Mouse (Mus musculus) forebrain, embryonic 14.5 days (tissue): ENCODE data around the gene Stxbp4. TPM values are rescaled to one million over a fixed set of nuclear protein-coding genes. Genes with fewer than 3 reads are reported as not detected.

ENCODE experiments used
- ATAC-seq: fragments of 200-750 bp; cut with Nextera tagmentation; 2 replicates; pipeline ENCODE4 v1.8.0; 2017; ENCODE audit warnings: mild to moderate bottlenecking, moderate library complexity
- DNase-seq: peaks from one replicate; pipeline ENCODE4 v3.0.0-alpha.2; 2015; ENCODE audit warnings: low spot score
- H3K27ac ChIP-seq: fragments of 300-500 bp; sonication (generic); 2 replicates; pipeline ENCODE4 v1.5.1; 2014; ENCODE audit warnings: low read depth, mild to moderate bottlenecking, control low read depth, low read length, moderate library complexity
- H3K27me3 ChIP-seq: fragments of 300-500 bp; sonication (generic); replicated peaks from 2 replicates; pipeline ENCODE4 v1.6.1; 2014; ENCODE audit warnings: low read length, control low read depth, mixed read lengths; ENCODE audit not compliant: control insufficient read depth, insufficient read depth
- H3K36me3 ChIP-seq: fragments of 300-500 bp; sonication (generic); 2 replicates; pipeline ENCODE4 v1.6.1; 2014; ENCODE audit warnings: low read length, control low read depth; ENCODE audit not compliant: control insufficient read depth, insufficient read depth
- H3K4me1 ChIP-seq: fragments of 300-500 bp; sonication (generic); 2 replicates; pipeline ENCODE4 v1.6.1; 2014; ENCODE audit warnings: antibody characterized with exemption, low read length, control low read depth; ENCODE audit not compliant: control insufficient read depth, insufficient read depth
- H3K4me2 ChIP-seq: fragments of 300-500 bp; sonication (generic); 2 replicates; pipeline ENCODE4 v1.6.1; 2014; ENCODE audit warnings: mild to moderate bottlenecking, control low read depth, low read length
- H3K4me3 ChIP-seq: fragments of 300-500 bp; sonication (generic); 2 replicates; pipeline ENCODE4 v1.5.1; 2014; ENCODE audit warnings: low read depth, low read length, control low read depth
- H3K9ac ChIP-seq: fragments of 300-500 bp; sonication (generic); 2 replicates; pipeline ENCODE4 v1.6.1; 2014; ENCODE audit warnings: mild to moderate bottlenecking, low read length, control low read depth, moderate library complexity
- H3K9me3 ChIP-seq: fragments of 300-500 bp; sonication (generic); replicated peaks from 2 replicates; pipeline ENCODE4 v1.6.1; 2016; ENCODE audit warnings: low read length, control low read depth, mixed read lengths; ENCODE audit not compliant: control insufficient read depth
- WGBS: fragments of 180-500 bp; shearing (Covaris S2); extraction: QIAGEN DNeasy Blood & Tissue Kit; methylation state at CpG from one replicate; pipeline ENCODE4 v1.1.7; 2014; 5-methylcytosine and 5-hydroxymethylcytosine counted together
- polyA plus RNA-seq: library from polyadenylated mRNA; unstranded; fragments of >200 nt; fragmentation: Nextera tagmentation; extraction: Ambion mirVana; gene quantifications from 2 replicates; pipeline ENCODE4 v1.2.1, GENCODE M21; 2014

The Stxbp4 gene
- polyA plus RNA-seq, 1 experiment from 2014 or later, result 14.7 TPM

DNA sequence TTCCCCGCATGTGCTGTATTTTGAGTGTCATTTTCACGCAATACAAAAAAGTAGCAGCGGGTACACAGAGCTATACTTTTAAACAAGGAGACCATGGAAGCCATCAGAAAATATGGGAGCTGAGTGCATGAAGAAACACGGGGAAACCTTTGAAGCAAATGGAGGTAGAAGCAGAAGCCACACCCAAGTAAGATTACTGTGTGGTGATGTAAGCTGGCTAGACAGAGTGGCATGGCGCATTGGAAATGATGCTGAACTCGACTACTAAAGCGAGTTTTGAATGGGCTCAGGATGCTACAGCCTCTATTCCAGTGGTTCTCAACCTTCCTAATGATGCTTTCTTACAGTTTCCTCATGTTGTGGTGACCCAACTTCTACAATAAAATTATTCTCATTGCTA, 39.1 kb upstream of the Stxbp4 start:
- no peaks in the 10 kb centered on the region for H3K4me1 ChIP-seq
- H3K27ac ChIP-seq, result no peak overlapping the region
- no peak for ATAC-seq
- H3K9me3 ChIP-seq, result no peaks in the 10 kb centered on the region
- no peak overlapping the region for H3K4me3 ChIP-seq
- no peaks in the 10 kb centered on the region for H3K27me3 ChIP-seq
- H3K9ac ChIP-seq, result no peak overlapping the region
- WGBS, result 90% methylated on average over 7 of the region's 7 CpGs
- H3K36me3 ChIP-seq, result no peaks in the 10 kb centered on the region
- H3K4me2 ChIP-seq, result no peak overlapping the region
- DNase-seq, result no peak

- H3K9me3 ChIP-seq, result no peaks in the 10 kb centered on the region
- H3K4me1 ChIP-seq, result no peaks in the 10 kb centered on the region
- no peak overlapping the region for H3K27ac ChIP-seq
- no peaks in the 10 kb centered on the region for H3K36me3 ChIP-seq
- WGBS, result 91% methylated on average over 5 of the region's 5 CpGs
- ATAC-seq, result no peak
- no peak overlapping the region for H3K9ac ChIP-seq
- DNase-seq, result no peak
- no peaks in the 10 kb centered on the region for H3K27me3 ChIP-seq
- no peak overlapping the region for H3K4me3 ChIP-seq
- no peak overlapping the region for H3K4me2 ChIP-seq
Observed at GRCm38 (mm10) chr11:90675479-90676110, 37.7 kb upstream of the Stxbp4 start.

DNA sequence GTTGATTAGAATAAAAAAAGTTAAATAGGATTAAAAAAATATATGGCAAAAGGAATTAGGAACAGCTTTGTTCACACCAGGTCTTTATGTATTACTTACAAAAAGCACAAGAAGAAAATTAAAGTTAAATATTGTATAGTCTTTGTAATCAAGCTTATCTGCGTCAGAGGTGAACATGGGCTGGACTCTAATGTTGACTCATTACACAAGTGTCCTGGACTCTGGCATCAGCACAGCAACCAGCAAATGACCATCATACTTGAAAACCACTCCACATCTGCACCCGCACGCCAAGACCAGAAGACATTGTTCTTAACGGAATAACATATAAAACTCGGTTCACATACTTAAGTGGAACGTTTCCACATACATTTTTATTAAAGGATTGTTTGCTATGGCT, 29.4 kb upstream of the Stxbp4 start:
- no peaks in the 10 kb centered on the region for H3K9me3 ChIP-seq
- no peak overlapping the region for H3K4me2 ChIP-seq
- H3K4me3 ChIP-seq, result no peak overlapping the region
- no peaks in the 10 kb centered on the region for H3K27me3 ChIP-seq
- DNase-seq (no peak), ATAC-seq (no peak)
- WGBS, result 96% methylated on average over 6 of the region's 6 CpGs
- H3K4me1 ChIP-seq, result peaks cover 17% of the 10 kb centered on the region
- H3K27ac ChIP-seq, result no peak overlapping the region
- H3K9ac ChIP-seq, result no peak overlapping the region
- H3K36me3 ChIP-seq, result peaks cover 7% of the 10 kb centered on the region; the same call in 1 of the 2 replicates

- no peak for ATAC-seq
- H3K4me1 ChIP-seq, result peaks cover 17% of the 10 kb centered on the region
- H3K4me2 ChIP-seq, result no peak overlapping the region
- no peaks in the 10 kb centered on the region for H3K27me3 ChIP-seq
- no peaks in the 10 kb centered on the region for H3K9me3 ChIP-seq
- H3K9ac ChIP-seq, result no peak overlapping the region
- peaks cover 7% of the 10 kb centered on the region; the same call in 1 of the 2 replicates for H3K36me3 ChIP-seq
- no peak overlapping the region for H3K4me3 ChIP-seq
- DNase-seq, result no peak
- WGBS, result 89% methylated on average over 4 of the region's 4 CpGs
- no peak overlapping the region for H3K27ac ChIP-seq
Observed at GRCm38 (mm10) chr11:90666916-90667315, 29.0 kb upstream of the Stxbp4 start.

DNA sequence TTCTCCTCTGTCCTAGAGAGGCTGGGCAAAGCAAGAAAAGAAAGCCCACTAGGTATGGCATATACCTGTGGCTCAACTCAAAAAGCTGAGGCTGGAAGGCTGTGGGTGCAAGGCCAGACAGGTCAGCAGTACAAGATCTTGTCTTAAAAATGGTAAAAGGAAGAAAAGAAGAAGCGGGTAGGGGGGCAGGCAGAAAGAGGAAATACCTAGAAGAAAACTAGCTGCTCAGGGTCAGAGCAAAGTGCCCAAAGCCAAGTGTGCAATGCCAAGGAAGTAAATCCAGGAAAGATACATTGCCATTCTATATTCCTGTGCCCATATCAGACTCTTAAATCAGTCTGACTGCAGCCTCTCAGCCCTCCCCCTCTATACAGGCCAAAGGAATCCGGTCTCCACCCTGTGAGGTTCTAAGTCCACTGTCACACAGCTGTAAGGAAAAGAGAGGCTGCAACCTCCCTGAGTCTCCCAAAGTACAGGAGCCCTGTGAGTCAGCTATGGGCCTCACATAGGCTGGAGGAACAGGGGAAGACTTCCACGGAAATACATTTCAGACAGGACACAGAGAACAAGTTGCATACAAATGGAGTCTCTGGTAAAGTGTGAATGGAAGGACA, 28.4 kb upstream of the Stxbp4 start:
- 71% methylated on average over 3 of the region's 3 CpGs for WGBS
- H3K4me2 ChIP-seq, result no peak overlapping the region
- no peak overlapping the region for H3K4me3 ChIP-seq
- no peak for ATAC-seq
- H3K27me3 ChIP-seq, result no peaks in the 10 kb centered on the region
- peaks cover 7% of the 10 kb centered on the region; the same call in 1 of the 2 replicates for H3K36me3 ChIP-seq
- no peaks in the 10 kb centered on the region for H3K9me3 ChIP-seq
- H3K4me1 ChIP-seq, result peaks cover 17% of the 10 kb centered on the region
- H3K27ac ChIP-seq, result no peak overlapping the region
- H3K9ac ChIP-seq, result no peak overlapping the region
- no peak for DNase-seq

DNA sequence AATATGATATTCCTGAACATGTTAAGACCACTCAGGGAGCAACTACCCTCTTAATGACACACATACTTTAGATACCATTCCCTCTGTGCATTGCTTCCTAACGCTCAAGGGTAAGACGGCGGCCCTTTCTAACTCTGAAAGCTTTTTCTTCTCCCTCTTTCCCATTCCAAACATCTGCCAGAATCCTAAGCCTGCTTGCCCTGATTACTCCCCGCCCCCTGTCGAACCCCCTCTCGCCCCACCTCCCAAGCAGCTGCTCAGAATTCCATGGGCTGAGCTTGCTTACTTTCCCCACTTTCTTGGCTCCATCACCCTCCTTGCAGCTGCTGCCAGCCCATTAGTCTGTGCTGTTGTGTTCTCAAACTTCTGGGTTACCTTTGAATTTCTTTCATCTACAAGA, 27.3 kb upstream of the Stxbp4 start:
- ATAC-seq, result peak; percentile 81
- Histone ChIP-seq H3K36me3 (peaks cover 7% of the 10 kb centered on the region; the same call in 1 of the 2 replicates), H3K4me1 (peaks cover 17% of the 10 kb centered on the region), H3K9ac (no peak overlapping the region), H3K9me3 (no peaks in the 10 kb centered on the region), H3K27ac (peak overlapping the region; percentile 61), H3K27me3 (no peaks in the 10 kb centered on the region), H3K4me3 (no peak overlapping the region), H3K4me2 (no peak overlapping the region)
- DNase-seq, result peak; percentile 70
- WGBS, result 0% methylated on average over 6 of the region's 6 CpGs

- H3K27me3 ChIP-seq, result no peaks in the 10 kb centered on the region
- peak; percentile 32 for DNase-seq
- peaks cover 17% of the 10 kb centered on the region for H3K4me1 ChIP-seq
- no peak for ATAC-seq
- no peaks in the 10 kb centered on the region for H3K9me3 ChIP-seq
- H3K4me2 ChIP-seq, result no peak overlapping the region
- peak overlapping the region; percentile 61; the same call in 1 of the 2 replicates for H3K27ac ChIP-seq
- 0 out of 2 replicates have a peak, but pooled peaks cover under 1% of the 10 kb centered on the region for H3K36me3 ChIP-seq
- H3K4me3 ChIP-seq, result no peak overlapping the region
- WGBS, result 20% methylated on average over 8 of the region's 8 CpGs
- no peak overlapping the region for H3K9ac ChIP-seq
Observed at GRCm38 (mm10) chr11:90664345-90664986, 26.6 kb upstream of the Stxbp4 start.

GRCm38 (mm10) chr11:90663618-90664297, 25.9 kb upstream of the Stxbp4 start:
- 5% methylated on average over 5 of the region's 5 CpGs for WGBS
- no peaks in the 10 kb centered on the region for H3K36me3 ChIP-seq
- no peaks in the 10 kb centered on the region for H3K9me3 ChIP-seq
- H3K27me3 ChIP-seq, result no peaks in the 10 kb centered on the region
- peak; percentile 58 for DNase-seq
- H3K4me3 ChIP-seq, result no peak overlapping the region
- peaks cover 17% of the 10 kb centered on the region for H3K4me1 ChIP-seq
- ATAC-seq, result peak; percentile 52
- no peak overlapping the region for H3K4me2 ChIP-seq
- H3K27ac ChIP-seq, result no peak overlapping the region
- no peak overlapping the region; the same call in 1 of the 2 replicates for H3K9ac ChIP-seq
